In genomic region chr9:123259896-123260610, GRCm38 (mm10) we compare ENCODE assay signal across 7 mouse cellular contexts. TPM values are rescaled to one million over a fixed set of nuclear protein-coding genes. Genes with fewer than 3 reads are reported as not detected.
A peak's percentile ranks its signal among the peaks of the same experiment; 100 is the strongest.
DNase-seq lines count a peak whose midpoint lies in the region; ATAC-seq and TF ChIP-seq lines count a peak whose summit lies in the region.

No protein-coding gene starts in this region.

- no peaks in the 10 kb centered on the region for H3K9me3 ChIP-seq in MEL (replicated peaks; ENCODE audit: insufficient read depth, low read length)
- H3K9me3 ChIP-seq in embryonic facial prominence, embryonic 10.5 days, result no peaks in the 10 kb centered on the region
- H3K9me3 ChIP-seq in heart, embryonic 15.5 days (replicated peaks), result no peaks in the 10 kb centered on the region

- H3K79me2 ChIP-seq in MEL (ENCODE audit: control insufficient read depth, insufficient read depth, low read length, poor library complexity), result no peaks in the 10 kb centered on the region

- no peak for TF ChIP-seq EP300 in MEL (IDR thresholded peaks at IDR 0.05; ENCODE audit: low read depth in 1 of 2, low read length in 2 of 2)

- peak; percentile 54 for ATAC-seq in heart, embryonic 15.5 days (replicated peaks; ENCODE audit: insufficient number of reproducible peaks, insufficient read depth, low FRiP score, low read depth)

- H3K4me1 ChIP-seq in MEL (ENCODE audit: control insufficient read depth in 1 of 2, insufficient read depth in 2 of 2, low read length in 2 of 2), result no peaks in the 10 kb centered on the region; a peak in 2 of 4 replicates
- H3K4me1 ChIP-seq in embryonic facial prominence, embryonic 10.5 days, result peaks cover 16% of the 10 kb centered on the region
- peaks cover 16% of the 10 kb centered on the region for H3K4me1 ChIP-seq in heart, embryonic 15.5 days (replicated peaks)

- TF ChIP-seq RAD21 in MEL (IDR thresholded peaks at IDR 0.05; ENCODE audit: low read depth, low read length), result no peak

- H3K27ac ChIP-seq in MEL (ENCODE audit: control insufficient read depth, low read depth, low read length), result no peak overlapping the region
- H3K27ac ChIP-seq in embryonic facial prominence, embryonic 10.5 days (replicated peaks), result peak overlapping the region; percentile 82
- peak overlapping the region; percentile 47 for H3K27ac ChIP-seq in heart, embryonic 15.5 days

- H3K36me3 ChIP-seq in MEL (ENCODE audit: control insufficient read depth in 1 of 2, insufficient read depth in 2 of 2, low read length in 2 of 2), result no peaks in the 10 kb centered on the region; a peak in 1 of 4 replicates
- no peaks in the 10 kb centered on the region for H3K36me3 ChIP-seq in embryonic facial prominence, embryonic 10.5 days (replicated peaks)
- H3K36me3 ChIP-seq in heart, embryonic 15.5 days, result no peaks in the 10 kb centered on the region

- H3K4me3 ChIP-seq in MEL (ENCODE audit: control insufficient read depth in 1 of 2, insufficient read depth in 1 of 2, low read depth in 2 of 2, low read length in 2 of 2), result peak overlapping the region; percentile 53 to 79
- peak overlapping the region; percentile 79 for H3K4me3 ChIP-seq in embryonic facial prominence, embryonic 10.5 days
- H3K4me3 ChIP-seq in heart, embryonic 15.5 days, result peak overlapping the region; percentile 79

- H3K4me2 ChIP-seq in heart, embryonic 15.5 days, result peak overlapping the region; percentile 98

- peak; percentile 74 for DNase-seq in CD4-positive, CD25-positive, alpha-beta regulatory T cell, adult 2 months (ENCODE audit: low read depth, low spot score)
- DNase-seq in MEL (ENCODE audit: low read depth, low spot score), result peak; percentile 74
- DNase-seq in embryonic facial prominence, embryonic 10.5 days (ENCODE audit: low spot score), result no peak
- peak; percentile 47 to 68 for DNase-seq in layer of hippocampus, postnatal 36 days
- peak; percentile 38 for DNase-seq in lung, postnatal 10 days
- peak; percentile 44 to 53 for DNase-seq in right cerebral cortex, postnatal 36 days (ENCODE audit: low spot score in 2 of 2)

- under 1% methylated on average over 92 of the region's 92 CpGs for WGBS in embryonic facial prominence, embryonic 10.5 days
- WGBS in heart, embryonic 15.5 days, result under 1% methylated on average over 91 of the region's 92 CpGs

- TF ChIP-seq CTCF in MEL (IDR thresholded peaks at IDR 0.05 in 2 of 3, conservative IDR thresholded peaks at IDR 0.05 in 1 of 3; ENCODE audit: control insufficient read depth in 1 of 3, insufficient read depth in 1 of 3, low read depth in 2 of 3, low read length in 3 of 3, poor library complexity in 1 of 3, severe bottlenecking in 1 of 3), result no peak; a peak in 1 of 6 replicates

- H3K27me3 ChIP-seq in MEL (ENCODE audit: control insufficient read depth in 1 of 2, insufficient read depth in 2 of 2, low read length in 2 of 2), result peaks cover 0 to 9% of the 10 kb centered on the region in 2 experiments; a peak in 3 of 4 replicates
- peaks cover 53% of the 10 kb centered on the region for H3K27me3 ChIP-seq in embryonic facial prominence, embryonic 10.5 days (replicated peaks; ENCODE audit: low read depth, poor library complexity, severe bottlenecking)
- H3K27me3 ChIP-seq in heart, embryonic 15.5 days, result peaks cover 26% of the 10 kb centered on the region

- H3K9ac ChIP-seq in MEL (ENCODE audit: control insufficient read depth, low read depth, low read length, poor library complexity, severe bottlenecking), result peak overlapping the region; percentile 74
- peak overlapping the region; percentile 63 for H3K9ac ChIP-seq in heart, embryonic 15.5 days

- TF ChIP-seq POLR2A in MEL (IDR thresholded peaks at IDR 0.05; ENCODE audit: control insufficient read depth in 1 of 2, insufficient read depth in 1 of 2, low read depth in 1 of 2, low read length in 2 of 2, poor library complexity in 1 of 2), result no peak

TF ChIP-seq in MEL, 35 proteins besides CTCF, POLR2A, EP300 and RAD21:
- TF ChIP-seq ETS1 (IDR thresholded peaks at IDR 0.05; ENCODE audit: low read depth, low read length), result no peak
- TF ChIP-seq CHD1 (IDR thresholded peaks at IDR 0.05; ENCODE audit: low read depth, low read length), result no peak
- TF ChIP-seq ZMIZ1 (IDR thresholded peaks at IDR 0.05; ENCODE audit: low read depth, low read length), result no peak
- no peak; the same call in none of the 2 replicates for TF ChIP-seq SMC3 (IDR thresholded peaks at IDR 0.05; ENCODE audit: low read depth, low read length)
- peak; percentile 38; the same call in 1 of the 2 replicates for TF ChIP-seq NRF1 (IDR thresholded peaks at IDR 0.05; ENCODE audit: insufficient read depth, low read depth, low read length, poor library complexity, severe bottlenecking)
- TF ChIP-seq UBTF (IDR thresholded peaks at IDR 0.05; ENCODE audit: borderline replicate concordance, insufficient read depth, low read depth, low read length), result 0 out of 2 replicates have a peak, but pooled peaks have one; percentile 57
- no peak for TF ChIP-seq SIN3A (IDR thresholded peaks at IDR 0.05; ENCODE audit: low read length)
TF ChIP-seq in MEL: peak in this region for 2.

RNA-seq across cellular contexts. Expression of gene Tmem158, which starts 0.5 kb away (rescaled TPM):
- 5.0 and 5.1 TPM in 2 replicates for total RNA-seq in MEL (2012; rRNA removed)
- 10 to 100 TPM in 1 of 2 experiments, not detected in 1; 10.1 TPM for polyA plus RNA-seq in MEL (2012; ENCODE audit: insufficient read depth in 1 of 2, insufficient read length in 2 of 2, low read depth in 1 of 2, low replicate concordance in 2 of 2, missing spikeins in 1 of 2)
- polyA plus RNA-seq in embryonic facial prominence, embryonic 10.5 days (2016; fragmentation: Nextera tagmentation; extraction: Ambion mirVana), result 4.6 and 5.0 TPM in 2 replicates
- 10.4 and 17.6 TPM in 2 replicates for polyA plus RNA-seq in heart, embryonic 15.5 days (2015; fragmentation: Nextera tagmentation; extraction: Ambion mirVana)
- 10 to 100 TPM; 33.6 to 36.0 TPM for total RNA-seq in layer of hippocampus, postnatal 36 days (2021)

RNA-seq across cellular contexts. Expression of gene Cdcp1, which starts 44.2 kb away (rescaled TPM):
- total RNA-seq in MEL (2012; rRNA removed), result not detected in 2 replicates
- polyA plus RNA-seq in MEL (2012; ENCODE audit: insufficient read depth in 1 of 2, insufficient read length in 2 of 2, low read depth in 1 of 2, low replicate concordance in 2 of 2, missing spikeins in 1 of 2), result not detected
- 5.5 and 6.0 TPM in 2 replicates for polyA plus RNA-seq in embryonic facial prominence, embryonic 10.5 days (2016; fragmentation: Nextera tagmentation; extraction: Ambion mirVana)
- polyA plus RNA-seq in heart, embryonic 15.5 days (2015; fragmentation: Nextera tagmentation; extraction: Ambion mirVana), result 0.39 and 2.4 TPM in 2 replicates
- total RNA-seq in layer of hippocampus, postnatal 36 days (2021), result not detected
